Mouse (Mus musculus): ENCODE measurements at regions not wholly inside any gene's neighbourhood (a gene's known extent, or its start where the extent isn't known, plus 50 kb on each side); places are given as distances from the start of the nearest gene placed in this dataset.

GRCm38 (mm10) chr13:72114776-72115663 lies 151.5 kb upstream of the Irx1 start:
- no peak for TF ChIP-seq POLR2A (IDR thresholded peaks at IDR 0.05; ENCODE audit: borderline replicate concordance, extremely low read depth, insufficient read depth, insufficient read length, poor library complexity, severe bottlenecking)
- TF ChIP-seq CTCF (IDR thresholded peaks at IDR 0.05; ENCODE audit: borderline replicate concordance, extremely low read depth, insufficient read depth, insufficient read length): no peak

All from brain, embryonic 14.5 days (tissue).